8 mouse cellular contexts compared by ENCODE assay signal in the genomic region with DNA sequence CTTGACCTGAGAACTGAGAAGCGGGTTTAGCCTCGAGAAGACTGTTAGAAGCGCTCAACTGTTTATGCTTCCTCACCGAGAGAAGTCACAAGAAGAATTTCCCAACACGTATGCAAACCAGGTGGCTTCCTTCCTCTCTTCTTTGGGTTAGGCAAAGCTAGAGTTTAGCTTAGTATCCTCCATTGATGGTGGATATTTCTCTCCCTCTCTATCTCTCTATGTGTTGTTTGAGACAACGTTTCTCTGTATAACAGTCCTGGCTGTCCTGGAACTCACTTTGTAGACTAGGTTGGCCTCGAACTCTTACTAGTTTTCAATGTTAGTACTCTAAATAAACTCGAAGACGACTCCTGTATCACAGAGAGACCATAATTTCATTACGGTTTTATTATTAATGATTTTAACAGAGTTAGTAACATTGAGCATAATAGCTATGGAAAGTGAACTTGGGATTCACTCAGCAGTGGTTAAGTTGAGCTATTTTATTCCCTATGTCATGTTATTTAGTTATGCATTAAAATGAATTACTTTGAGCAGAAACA. TPM values are rescaled to one million over a fixed set of nuclear protein-coding genes. Genes with fewer than 3 reads are reported as not detected.
DNase-seq lines count a peak whose midpoint lies in the region; ATAC-seq and TF ChIP-seq lines count a peak whose summit lies in the region.

No protein-coding gene starts in this region.

- no peak for TF ChIP-seq EP300 in heart, postnatal 0 days (IDR thresholded peaks at IDR 0.05; ENCODE audit: low read depth)

- no peak for DNase-seq in heart, postnatal 0 days (ENCODE audit: low spot score)
- DNase-seq in heart, postnatal 4 days: no peak
- no peak for DNase-seq in hindbrain, embryonic 11.5 days (ENCODE audit: low spot score)
- no peak for DNase-seq in midbrain, embryonic 10.5 days (ENCODE audit: low spot score)
- DNase-seq in spleen, postnatal 36 days (ENCODE audit: low spot score in 2 of 2): no peak
- DNase-seq in adrenal gland, postnatal 25 days: no peak
- no peak for DNase-seq in layer of hippocampus, postnatal 14 days (ENCODE audit: low spot score in 2 of 2)

- no peak for ATAC-seq in heart, postnatal 0 days (ENCODE audit: insufficient read depth, low read depth)
- peak; percentile 31 for ATAC-seq in activated CD4-positive, CD25-positive, alpha-beta regulatory T cell, adult 4 months
- ATAC-seq in hindbrain, embryonic 11.5 days (ENCODE audit: low FRiP score): no peak; the same call in 1 of the 2 replicates

- no peaks in the 10 kb centered on the region for H3K36me3 ChIP-seq in heart, postnatal 0 days (replicated peaks; ENCODE audit: control insufficient read depth, insufficient read depth, low read length)
- no peaks in the 10 kb centered on the region for H3K36me3 ChIP-seq in hindbrain, embryonic 11.5 days (ENCODE audit: control insufficient read depth, insufficient read depth, low read length)
- peaks cover 19% of the 10 kb centered on the region for H3K36me3 ChIP-seq in midbrain, embryonic 10.5 days

- H3K27ac ChIP-seq in heart, postnatal 0 days (ENCODE audit: low read depth): no peak overlapping the region
- H3K27ac ChIP-seq in hindbrain, embryonic 11.5 days (ENCODE audit: low read depth, low read length): no peak overlapping the region; the same call in 1 of the 2 replicates
- peak overlapping the region; percentile 98 for H3K27ac ChIP-seq in midbrain, embryonic 10.5 days (replicated peaks)

- H3K9me3 ChIP-seq in heart, postnatal 0 days (replicated peaks; ENCODE audit: control insufficient read depth, low read length): no peaks in the 10 kb centered on the region
- no peaks in the 10 kb centered on the region for H3K9me3 ChIP-seq in hindbrain, embryonic 11.5 days (ENCODE audit: control insufficient read depth, low read length)
- H3K9me3 ChIP-seq in midbrain, embryonic 10.5 days (replicated peaks): no peaks in the 10 kb centered on the region

- peaks cover 14% of the 10 kb centered on the region for H3K4me1 ChIP-seq in heart, postnatal 0 days (ENCODE audit: control insufficient read depth, insufficient read depth)
- H3K4me1 ChIP-seq in hindbrain, embryonic 11.5 days (replicated peaks; ENCODE audit: control insufficient read depth, insufficient read depth, low read length): no peaks in the 10 kb centered on the region
- H3K4me1 ChIP-seq in midbrain, embryonic 10.5 days: peaks cover 29% of the 10 kb centered on the region

- TF ChIP-seq CTCF in heart, postnatal 0 days (IDR thresholded peaks at IDR 0.05; ENCODE audit: low read depth): no peak

- peak overlapping the region; percentile 83 for H3K4me3 ChIP-seq in heart, postnatal 0 days (ENCODE audit: low read depth, low read length)
- H3K4me3 ChIP-seq in hindbrain, embryonic 11.5 days (ENCODE audit: low read depth, low read length): peak overlapping the region; percentile 53
- H3K4me3 ChIP-seq in midbrain, embryonic 10.5 days: peak overlapping the region; percentile 88

- WGBS in heart, postnatal 0 days: 24% methylated on average over 10 of the region's 10 CpGs
- 31% methylated on average over 10 of the region's 10 CpGs for WGBS in hindbrain, embryonic 11.5 days
- 31% methylated on average over 10 of the region's 10 CpGs for WGBS in midbrain, embryonic 10.5 days

- no peaks in the 10 kb centered on the region for H3K27me3 ChIP-seq in heart, postnatal 0 days (ENCODE audit: control insufficient read depth, insufficient read depth, low read length)
- no peaks in the 10 kb centered on the region for H3K27me3 ChIP-seq in hindbrain, embryonic 11.5 days (ENCODE audit: control insufficient read depth, insufficient read depth, low read length)
- no peaks in the 10 kb centered on the region for H3K27me3 ChIP-seq in midbrain, embryonic 10.5 days (ENCODE audit: low read depth, poor library complexity, severe bottlenecking)

- H3K4me2 ChIP-seq in heart, postnatal 0 days (ENCODE audit: low read depth, low read length): peak overlapping the region; percentile 85
- H3K4me2 ChIP-seq in hindbrain, embryonic 11.5 days (replicated peaks; ENCODE audit: low read depth, low read length): peak overlapping the region; percentile 55

- H3K9ac ChIP-seq in heart, postnatal 0 days (replicated peaks; ENCODE audit: low read depth, low read length): 0 out of 2 replicates have a peak overlapping the region, but pooled peaks have one; percentile 72
- peak overlapping the region; percentile 77 for H3K9ac ChIP-seq in hindbrain, embryonic 11.5 days (ENCODE audit: low read depth, low read length)

RNA-seq across cellular contexts. Expression of gene Cep78, which starts 0.5 kb away (rescaled TPM):
- total RNA-seq in heart, postnatal 0 days (2014; rRNA removed; ENCODE audit: low replicate concordance): 4.6 TPM in 2 replicates
- 6.9 and 7.2 TPM in 2 replicates for polyA plus RNA-seq in heart, postnatal 0 days (2015; fragmentation: Nextera tagmentation; extraction: Ambion mirVana)
- 1 to 10 TPM; 6.8 to 7.6 TPM for total RNA-seq in heart, postnatal 4 days (2021)
- 1 to 10 TPM; 2.2 to 3.0 TPM for polyA plus RNA-seq in activated CD4-positive, CD25-positive, alpha-beta regulatory T cell, adult 4 months (2017; shearing (Covaris generic))
- 52.3 and 52.6 TPM in 2 replicates for polyA plus RNA-seq in hindbrain, embryonic 11.5 days (2014; fragmentation: Nextera tagmentation; extraction: Ambion mirVana)
- 53.9 and 59.4 TPM in 2 replicates for polyA plus RNA-seq in midbrain, embryonic 10.5 days (2016; fragmentation: Nextera tagmentation; extraction: Ambion mirVana)
- total RNA-seq in adrenal gland, postnatal 25 days (2021): 9.9 and 11.3 TPM in 2 replicates
- total RNA-seq in layer of hippocampus, postnatal 14 days (2021): 10 to 100 TPM; 11.7 to 12.6 TPM

RNA-seq across cellular contexts. Expression of gene Psat1, which starts 38.1 kb away (rescaled TPM):
- total RNA-seq in heart, postnatal 0 days (2014; rRNA removed; ENCODE audit: low replicate concordance): 30.6 and 55.3 TPM in 2 replicates
- polyA plus RNA-seq in heart, postnatal 0 days (2015; fragmentation: Nextera tagmentation; extraction: Ambion mirVana): 20.3 and 20.4 TPM in 2 replicates
- 10 to 100 TPM; 33.0 to 35.3 TPM for total RNA-seq in heart, postnatal 4 days (2021)
- 10 to 100 TPM; 59.0 to 61.6 TPM for polyA plus RNA-seq in activated CD4-positive, CD25-positive, alpha-beta regulatory T cell, adult 4 months (2017; shearing (Covaris generic))
- 107 and 116 TPM in 2 replicates for polyA plus RNA-seq in hindbrain, embryonic 11.5 days (2014; fragmentation: Nextera tagmentation; extraction: Ambion mirVana)
- polyA plus RNA-seq in midbrain, embryonic 10.5 days (2016; fragmentation: Nextera tagmentation; extraction: Ambion mirVana): 102 and 129 TPM in 2 replicates
- total RNA-seq in adrenal gland, postnatal 25 days (2021): 64.9 and 81.4 TPM in 2 replicates
- total RNA-seq in layer of hippocampus, postnatal 14 days (2021): 100 to 1,000 TPM; 117 to 123 TPM
